Mouse (Mus musculus): ENCODE results near the gene Adk.

GRCm38 (mm10) chr14:21136906-21137305 is 84.5 kb downstream of the Adk start:
- TF ChIP-seq CTCF (IDR thresholded peaks at IDR 0.05; ENCODE audit: borderline replicate concordance, insufficient read depth, low read depth, low read length) (peak; percentile 69), POLR2A (IDR thresholded peaks at IDR 0.05; ENCODE audit: borderline replicate concordance, insufficient read depth, low read length) (no peak)
